Mouse (Mus musculus) embryonic facial prominence, embryonic 13.5 days (tissue): ENCODE measurements at regions not wholly inside any gene's neighbourhood (a gene's known extent, or its start where the extent isn't known, plus 50 kb on each side); places are given as distances from the start of the nearest gene placed in this dataset.

Experiments used
- ATAC-seq: fragments of 200-750 bp; cut with Nextera tagmentation; 2 replicates; pipeline ENCODE4 v1.8.0; 2017; ENCODE audit warnings: low read depth; ENCODE audit not compliant: insufficient number of reproducible peaks, insufficient read depth, low FRiP score, low TSS enrichment
- H3K27ac ChIP-seq: fragments of 300-500 bp; sonication (generic); 2 replicates; pipeline ENCODE4 v1.5.1; 2015; ENCODE audit warnings: moderate library complexity, mild to moderate bottlenecking, inconsistent platforms
- H3K27me3 ChIP-seq: fragments of 300-500 bp; sonication (generic); 2 replicates; pipeline ENCODE4 v1.6.1; 2015; ENCODE audit warnings: mild to moderate bottlenecking, inconsistent platforms
- H3K36me3 ChIP-seq: fragments of 300-500 bp; sonication (generic); 2 replicates; pipeline ENCODE4 v1.6.1; 2015; ENCODE audit warnings: mild to moderate bottlenecking, inconsistent platforms
- H3K4me1 ChIP-seq: fragments of 300-500 bp; sonication (generic); 2 replicates; pipeline ENCODE4 v1.6.1; 2015; ENCODE audit warnings: inconsistent platforms
- H3K4me2 ChIP-seq: fragments of 300-500 bp; sonication (generic); 2 replicates; pipeline ENCODE4 v1.6.1; 2015; ENCODE audit warnings: moderate library complexity, mild to moderate bottlenecking, inconsistent platforms
- H3K4me3 ChIP-seq: fragments of 300-500 bp; sonication (generic); 2 replicates; pipeline ENCODE4 v1.5.1; 2015; ENCODE audit warnings: mild to moderate bottlenecking, inconsistent platforms
- H3K9ac ChIP-seq: fragments of 300-500 bp; sonication (generic); 2 replicates; pipeline ENCODE4 v1.6.1; 2015; ENCODE audit warnings: mild to moderate bottlenecking, inconsistent platforms
- H3K9me3 ChIP-seq: fragments of 300-500 bp; sonication (generic); 2 replicates; pipeline ENCODE4 v1.6.1; 2016; ENCODE audit warnings: inconsistent platforms
- WGBS: fragments of 180-500 bp; shearing (Covaris S2); methylation state at CpG from one replicate; pipeline ENCODE4 v1.1.7; 2015; ENCODE audit warnings: mixed read lengths; 5-methylcytosine and 5-hydroxymethylcytosine counted together

- Histone ChIP-seq H3K9me3 (no peaks in the 10 kb centered on the region), H3K4me1 (no peaks in the 10 kb centered on the region), H3K4me2 (no peak overlapping the region), H3K36me3 (no peaks in the 10 kb centered on the region), H3K27ac (no peak overlapping the region), H3K9ac (no peak overlapping the region), H3K27me3 (peaks cover 18% of the 10 kb centered on the region), H3K4me3 (no peak overlapping the region)
- ATAC-seq: no peak
- WGBS: 74% methylated on average over 7 of the region's 7 CpGs
Observed at GRCm38 (mm10) chr14:72292656-72293299, 198.9 kb downstream of the Gm9195 start.

DNA sequence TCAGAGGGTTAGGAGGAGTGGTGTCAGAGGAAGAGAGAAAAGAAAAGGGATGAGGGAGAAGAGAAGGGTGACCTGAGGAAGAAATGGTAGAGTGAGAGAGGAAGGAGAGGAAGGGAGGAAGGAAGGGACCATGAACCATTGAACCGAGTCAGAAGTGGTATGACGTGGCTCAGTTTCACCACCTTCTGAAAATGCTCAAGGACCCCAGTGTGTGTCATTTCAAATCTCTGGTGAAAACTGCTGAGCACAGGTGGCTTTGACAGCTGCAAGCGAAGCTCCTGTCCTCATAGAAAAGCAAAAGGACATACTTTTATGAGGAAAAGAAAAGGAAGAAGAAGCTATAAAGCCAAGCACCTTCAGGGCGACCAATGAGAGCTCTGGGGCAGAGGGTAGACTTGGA lies 214.3 kb downstream of the Gm9195 start:
- Histone ChIP-seq H3K4me1 (no peaks in the 10 kb centered on the region), H3K9ac (no peak overlapping the region), H3K27ac (no peak overlapping the region), H3K9me3 (no peaks in the 10 kb centered on the region), H3K36me3 (no peaks in the 10 kb centered on the region), H3K4me2 (no peak overlapping the region), H3K27me3 (no peaks in the 10 kb centered on the region), H3K4me3 (no peak overlapping the region)
- 81% methylated on average over 4 of the region's 4 CpGs for WGBS
- no peak for ATAC-seq

GRCm38 (mm10) chr14:72259255-72259654 lies 232.4 kb downstream of the Gm9195 start:
- H3K9me3 ChIP-seq: no peaks in the 10 kb centered on the region
- no peaks in the 10 kb centered on the region for H3K4me1 ChIP-seq
- no peak overlapping the region for H3K27ac ChIP-seq
- no peak overlapping the region for H3K9ac ChIP-seq
- no peak for ATAC-seq
- 45% methylated on average over 2 of the region's 2 CpGs for WGBS
- H3K27me3 ChIP-seq: no peaks in the 10 kb centered on the region
- no peak overlapping the region for H3K4me3 ChIP-seq
- no peaks in the 10 kb centered on the region for H3K36me3 ChIP-seq
- no peak overlapping the region for H3K4me2 ChIP-seq

GRCm38 (mm10) chr14:72241872-72242271 lies 249.8 kb downstream of the Gm9195 start:
- H3K9me3 ChIP-seq: no peaks in the 10 kb centered on the region
- H3K4me2 ChIP-seq: no peak overlapping the region
- no peaks in the 10 kb centered on the region for H3K4me1 ChIP-seq
- H3K27ac ChIP-seq: no peak overlapping the region
- no peak overlapping the region for H3K4me3 ChIP-seq
- no peak overlapping the region for H3K9ac ChIP-seq
- H3K27me3 ChIP-seq: no peaks in the 10 kb centered on the region
- ATAC-seq: no peak
- H3K36me3 ChIP-seq: no peaks in the 10 kb centered on the region
- WGBS: 76% methylated on average over 4 of the region's 4 CpGs

DNA sequence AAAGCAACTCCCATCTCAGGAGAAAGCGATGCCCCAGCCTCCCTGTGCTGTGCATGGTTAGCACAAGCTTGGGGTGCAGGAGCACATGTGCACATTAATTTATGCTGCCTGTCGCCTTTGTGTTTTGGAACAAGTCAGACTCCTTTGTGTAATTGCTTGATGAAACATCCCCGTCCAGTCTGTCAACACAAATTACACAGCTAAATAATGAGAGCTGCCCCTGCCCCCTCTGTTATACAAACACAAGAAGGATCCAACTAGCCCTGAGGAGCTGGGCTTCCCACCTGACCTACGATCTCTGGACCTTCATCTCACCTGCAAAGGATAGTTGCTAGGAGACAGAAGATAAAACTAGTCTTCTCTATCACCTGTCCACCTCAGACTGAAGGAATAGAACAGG lies 251.4 kb downstream of the Gm9195 start:
- Histone ChIP-seq H3K9ac (no peak overlapping the region), H3K4me3 (no peak overlapping the region), H3K4me2 (no peak overlapping the region), H3K27me3 (no peaks in the 10 kb centered on the region), H3K9me3 (no peaks in the 10 kb centered on the region), H3K36me3 (no peaks in the 10 kb centered on the region), H3K4me1 (no peaks in the 10 kb centered on the region), H3K27ac (no peak overlapping the region)
- WGBS: 54% methylated on average over 4 of the region's 4 CpGs
- no peak for ATAC-seq

- Histone ChIP-seq H3K27me3 (no peaks in the 10 kb centered on the region), H3K9ac (no peak overlapping the region), H3K4me2 (no peak overlapping the region), H3K27ac (no peak overlapping the region), H3K9me3 (no peaks in the 10 kb centered on the region), H3K36me3 (no peaks in the 10 kb centered on the region), H3K4me3 (no peak overlapping the region), H3K4me1 (no peaks in the 10 kb centered on the region)
- 90% methylated on average over 4 of the region's 4 CpGs for WGBS
- no peak for ATAC-seq
Observed at GRCm38 (mm10) chr14:72238344-72238743, 253.3 kb downstream of the Gm9195 start.

DNA sequence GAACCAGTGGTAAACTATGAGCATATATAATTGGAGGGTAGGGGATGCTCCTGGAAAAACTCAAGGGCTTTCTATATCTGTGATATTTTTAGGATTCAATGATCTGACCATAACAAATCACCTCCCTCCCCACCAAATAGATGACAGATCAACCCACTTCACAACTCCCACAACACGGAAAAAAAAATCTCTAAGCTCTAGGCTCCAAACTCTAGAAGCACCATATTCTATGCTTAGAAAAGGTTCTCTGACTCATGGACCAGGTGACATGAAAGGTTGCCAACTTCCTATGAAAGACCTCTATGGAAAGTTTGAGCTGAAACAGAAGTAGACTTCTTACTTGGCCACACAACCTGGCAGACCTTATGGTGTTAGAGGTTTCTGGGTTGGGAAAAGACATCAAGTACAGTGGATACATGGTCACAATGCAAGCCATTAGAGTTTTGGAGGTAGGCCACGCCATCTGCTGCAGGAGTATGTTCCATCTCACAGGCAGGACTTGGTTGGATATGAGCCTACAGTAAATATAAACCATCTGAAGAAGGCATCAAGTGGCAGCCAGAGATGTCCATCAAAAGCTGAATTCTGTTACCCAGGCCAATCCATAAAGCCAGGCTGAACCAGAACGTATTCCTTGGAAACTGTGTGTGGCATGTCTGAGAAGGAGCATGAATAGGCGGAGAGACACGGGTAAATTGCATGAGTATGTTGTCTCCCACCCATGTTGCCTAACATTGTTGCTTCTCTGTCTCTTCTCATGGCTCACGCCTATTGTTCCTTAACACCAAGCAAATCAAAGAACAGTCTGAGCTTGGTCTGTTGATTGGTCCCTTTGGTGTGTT lies 257.2 kb downstream of the Gm9195 start:
- no peak overlapping the region for H3K27ac ChIP-seq
- 79% methylated on average over 6 of the region's 6 CpGs for WGBS

DNA sequence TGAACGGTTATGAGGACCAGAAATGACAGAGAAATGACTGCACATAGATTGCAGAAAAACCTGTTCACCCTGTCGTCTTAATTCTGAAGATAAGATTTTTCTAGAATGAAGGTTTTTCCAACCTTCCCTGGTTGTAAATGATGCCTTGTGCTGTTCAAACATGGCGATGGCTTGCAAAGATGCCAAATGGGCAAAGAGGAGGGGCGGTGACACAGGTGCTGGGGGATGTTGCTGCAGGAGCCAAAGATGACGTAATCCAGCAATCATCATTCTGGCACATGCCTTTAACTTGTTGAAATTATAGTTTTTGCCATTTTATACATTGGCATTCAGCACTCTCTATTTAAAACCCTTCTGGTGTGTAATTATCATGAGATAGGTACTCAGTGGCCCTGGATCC lies 263.8 kb downstream of the Gm9195 start:
- no peak overlapping the region for H3K27ac ChIP-seq
- no peak overlapping the region for H3K9ac ChIP-seq
- ATAC-seq: no peak
- H3K27me3 ChIP-seq: no peaks in the 10 kb centered on the region
- WGBS: 64% methylated on average over 5 of the region's 5 CpGs
- no peaks in the 10 kb centered on the region for H3K36me3 ChIP-seq
- H3K4me2 ChIP-seq: no peak overlapping the region
- H3K9me3 ChIP-seq: no peaks in the 10 kb centered on the region
- H3K4me3 ChIP-seq: no peak overlapping the region
- no peaks in the 10 kb centered on the region for H3K4me1 ChIP-seq

More for the DNA sequence above, 257.2 kb downstream of the Gm9195 start:
- ATAC-seq: no peak
- Histone ChIP-seq H3K4me2 (no peak overlapping the region), H3K9ac (no peak overlapping the region), H3K36me3 (no peaks in the 10 kb centered on the region), H3K4me1 (no peaks in the 10 kb centered on the region), H3K9me3 (no peaks in the 10 kb centered on the region), H3K27me3 (no peaks in the 10 kb centered on the region), H3K4me3 (no peak overlapping the region)

DNA sequence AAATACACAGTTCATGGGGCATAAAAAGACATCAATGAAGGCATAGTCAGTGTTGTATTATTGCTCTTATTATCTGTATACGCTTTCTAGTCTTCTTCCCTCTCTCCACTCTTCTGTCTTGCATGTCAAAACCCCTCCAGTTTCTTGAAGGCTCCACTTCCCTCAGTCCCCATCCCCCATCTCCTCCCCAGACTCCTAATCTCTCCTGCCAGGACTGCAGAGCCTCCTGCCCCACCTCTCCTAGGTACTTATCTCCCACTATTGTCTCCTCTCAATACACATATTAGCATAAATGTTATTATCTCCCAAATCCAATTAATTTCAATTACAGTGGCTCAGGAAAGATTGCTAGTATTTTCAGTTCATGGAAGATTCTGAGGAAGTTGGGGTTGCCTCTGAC lies 264.2 kb downstream of the Gm9195 start:
- no peak overlapping the region for H3K4me3 ChIP-seq
- ATAC-seq: no peak
- H3K4me1 ChIP-seq: no peaks in the 10 kb centered on the region
- no peaks in the 10 kb centered on the region for H3K9me3 ChIP-seq
- 53% methylated on average over 1 of the region's 1 CpGs for WGBS
- no peak overlapping the region for H3K27ac ChIP-seq
- no peaks in the 10 kb centered on the region for H3K27me3 ChIP-seq
- no peaks in the 10 kb centered on the region for H3K36me3 ChIP-seq
- no peak overlapping the region for H3K9ac ChIP-seq
- no peak overlapping the region for H3K4me2 ChIP-seq

- Histone ChIP-seq H3K36me3 (no peaks in the 10 kb centered on the region), H3K9ac (no peak overlapping the region), H3K27me3 (no peaks in the 10 kb centered on the region), H3K4me1 (no peaks in the 10 kb centered on the region), H3K4me3 (no peak overlapping the region), H3K27ac (no peak overlapping the region), H3K4me2 (no peak overlapping the region), H3K9me3 (no peaks in the 10 kb centered on the region)
- ATAC-seq: no peak
- WGBS: 75% methylated on average over 1 of the region's 1 CpGs
Observed at GRCm38 (mm10) chr14:72226946-72227345, 264.7 kb downstream of the Gm9195 start.

DNA sequence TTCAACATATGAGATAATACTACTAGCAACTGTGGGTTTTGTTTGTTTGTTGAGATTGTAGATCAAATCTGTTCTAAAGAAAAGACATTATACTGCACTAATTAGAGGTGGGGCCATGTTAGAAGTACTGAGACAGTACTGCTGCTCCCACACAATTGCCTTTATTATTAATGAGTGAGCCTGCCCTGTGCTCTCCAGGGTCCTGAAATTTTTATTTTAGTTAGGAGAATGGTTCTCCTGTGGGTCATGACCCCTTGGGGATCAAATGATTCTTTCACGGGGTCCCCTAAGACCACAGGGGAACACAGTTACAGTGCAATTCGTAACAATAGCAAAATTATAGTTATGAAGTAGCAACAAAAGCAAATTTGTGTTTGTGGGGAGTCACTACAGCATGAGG lies 268.8 kb downstream of the Gm9195 start:
- Histone ChIP-seq H3K4me2 (no peak overlapping the region), H3K4me3 (no peak overlapping the region), H3K36me3 (no peaks in the 10 kb centered on the region), H3K4me1 (no peaks in the 10 kb centered on the region), H3K27me3 (no peaks in the 10 kb centered on the region), H3K27ac (no peak overlapping the region), H3K9ac (no peak overlapping the region), H3K9me3 (no peaks in the 10 kb centered on the region)
- WGBS: 36% methylated on average over 2 of the region's 2 CpGs
- no peak for ATAC-seq

DNA sequence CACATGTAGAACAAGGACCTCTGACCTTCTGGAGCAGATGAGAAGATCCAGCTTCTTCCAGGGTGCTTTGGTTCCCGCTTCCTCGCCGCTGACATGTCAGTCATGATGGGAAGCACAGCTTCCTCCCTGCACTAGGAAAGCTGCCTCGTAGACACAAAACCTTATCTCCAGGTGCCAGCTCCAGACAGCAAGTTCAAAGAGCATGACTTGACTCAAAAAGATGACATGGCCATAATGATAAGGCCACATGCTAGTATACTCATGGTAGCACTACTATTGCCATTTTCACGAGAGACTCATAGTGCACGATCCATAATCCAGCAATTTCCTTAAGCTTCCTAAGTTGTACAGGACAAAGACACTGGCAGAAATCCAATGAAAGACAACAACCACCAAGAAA lies 272.1 kb downstream of the Gm9195 start:
- Histone ChIP-seq H3K27ac (no peak overlapping the region), H3K4me1 (no peaks in the 10 kb centered on the region), H3K9me3 (no peaks in the 10 kb centered on the region), H3K4me2 (no peak overlapping the region), H3K36me3 (no peaks in the 10 kb centered on the region), H3K4me3 (no peak overlapping the region), H3K9ac (no peak overlapping the region), H3K27me3 (no peaks in the 10 kb centered on the region)
- no peak for ATAC-seq
- 90% methylated on average over 6 of the region's 6 CpGs for WGBS
